Mouse (Mus musculus) stomach, postnatal 0 days (tissue): ENCODE data around the gene Rundc1.

ENCODE experiments used
- CTCF ChIP-seq: IDR thresholded peaks from 2 replicates; pipeline ENCODE4 v1.5.1; 2016; ENCODE audit warnings: antibody characterized with exemption, low read depth, mild to moderate bottlenecking, moderate library complexity
- EP300 ChIP-seq: optimal IDR thresholded peaks from 2 replicates; pipeline ENCODE3; 2016; ENCODE audit warnings: antibody characterized with exemption

GRCm38 (mm10) chr11:101477194-101477551 is 52.3 kb downstream of the Rundc1 start:
- no peak for TF ChIP-seq CTCF
- no peak for TF ChIP-seq EP300
